Mouse (Mus musculus): ENCODE results near the gene Casp2.

- TF ChIP-seq POLR2A (IDR thresholded peaks at IDR 0.05; ENCODE audit: low read depth, low read length) (no peak), HCFC1 (IDR thresholded peaks at IDR 0.05; ENCODE audit: low read depth, low read length) (no peak), CTCF (conservative IDR thresholded peaks at IDR 0.05 in 1 of 2, IDR thresholded peaks at IDR 0.05 in 1 of 2; ENCODE audit: low read depth in 2 of 2, low read length in 2 of 2) (no peak), RAD21 (IDR thresholded peaks at IDR 0.05; ENCODE audit: low read depth, low read length) (no peak), MXI1 (IDR thresholded peaks at IDR 0.05; ENCODE audit: low read depth, low read length) (no peak), MAX (IDR thresholded peaks at IDR 0.05; ENCODE audit: low read length) (no peak), USF1 (IDR thresholded peaks at IDR 0.05; ENCODE audit: low read depth, low read length) (no peak)
These were observed 30.8 kb downstream of the Casp2 start for GRCm38 (mm10) chr6:42295549-42296094.
